Mouse (Mus musculus): ENCODE measurements around the gene Gm20388. TPM values are rescaled to one million over a fixed set of nuclear protein-coding genes. Genes with fewer than 3 reads are reported as not detected.

The Gm20388 gene
- total RNA-seq, 2 experiments from 2014 or later: not detected

DNA sequence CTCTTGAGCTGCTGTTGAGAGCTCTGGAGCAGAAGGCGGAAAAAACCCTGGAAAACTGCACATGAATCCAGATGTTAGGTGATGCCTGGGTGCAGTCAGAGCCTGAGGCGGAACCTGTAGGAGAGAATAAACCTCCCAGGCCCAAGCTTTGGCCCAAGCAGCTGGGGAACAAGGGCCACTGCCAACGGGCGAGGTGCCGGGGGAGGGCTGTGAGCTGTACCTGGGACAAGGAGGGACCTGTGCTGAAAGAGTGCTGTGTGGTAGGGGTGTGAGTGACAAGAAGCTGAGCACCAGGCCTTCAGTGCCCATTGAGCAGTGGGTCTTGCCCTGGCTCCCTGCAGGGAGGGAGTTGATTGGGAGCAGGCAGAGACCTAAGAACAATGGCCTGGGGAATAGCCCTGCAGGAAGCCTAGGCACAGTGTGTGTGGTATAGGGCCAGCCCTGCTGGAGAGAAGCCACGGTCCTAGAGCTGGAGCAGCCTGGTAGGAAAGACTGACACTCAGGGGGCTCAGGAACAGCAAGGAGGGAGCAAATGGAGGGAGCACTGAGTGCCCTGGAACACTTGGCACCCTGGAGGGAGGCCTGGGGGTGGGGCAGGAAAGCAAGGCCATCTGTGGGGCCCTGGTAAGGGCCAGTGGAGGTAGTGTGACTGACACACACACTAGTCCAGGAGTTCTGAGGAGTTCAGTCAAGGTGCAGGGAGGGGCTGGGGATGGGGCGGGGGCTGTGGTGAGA is 2056.2 kb downstream of the Gm20388 start:
- no peak for DNase-seq (ENCODE audit: low spot score in 2 of 2)

DNA sequence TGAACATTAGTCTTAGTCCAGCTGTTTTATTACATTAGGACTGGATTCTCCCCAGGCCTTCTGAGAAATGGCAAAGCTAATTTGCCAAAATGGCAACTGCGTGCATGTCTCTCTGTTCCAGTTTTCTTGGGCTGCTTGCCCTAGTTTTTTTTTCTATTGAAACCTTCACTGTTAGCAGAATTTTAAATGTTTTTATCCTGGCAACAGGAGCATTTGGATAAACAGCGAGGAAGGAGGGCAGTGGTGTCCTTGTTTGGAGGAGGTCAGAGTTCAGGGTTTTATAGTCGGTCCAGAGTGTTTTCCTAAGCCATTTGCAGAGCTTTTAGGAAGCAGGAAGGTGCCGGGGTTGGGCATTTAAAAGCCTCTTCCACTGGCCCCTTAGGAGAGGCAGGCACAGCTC is 2057.3 kb downstream of the Gm20388 start:
- DNase-seq (ENCODE audit: low spot score in 2 of 2): no peak

- DNase-seq (ENCODE audit: low spot score in 2 of 2): no peak
Measured at GRCm38 (mm10) chr8:121968542-121968941, 2057.9 kb downstream of the Gm20388 start.

DNA sequence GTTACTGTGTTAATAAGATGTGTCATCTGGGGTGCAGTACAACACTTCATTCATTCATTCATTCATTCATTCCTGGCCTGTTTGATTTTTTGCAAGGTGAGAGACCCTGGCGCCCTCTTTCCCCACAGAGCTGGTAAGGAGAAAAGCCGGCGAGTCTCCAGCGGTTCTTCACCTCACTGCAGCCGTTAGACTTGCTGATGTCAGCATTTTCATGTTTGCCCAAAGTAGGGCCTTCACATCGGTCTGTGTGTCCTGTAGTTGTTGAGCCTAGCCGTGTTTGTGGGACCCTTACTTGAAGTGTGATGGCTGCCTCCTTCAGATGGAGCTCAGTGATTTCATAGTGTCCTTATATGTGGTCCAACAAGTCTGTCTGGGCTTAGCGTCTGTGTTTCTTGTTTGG is 2059.6 kb downstream of the Gm20388 start:
- no peak for DNase-seq (ENCODE audit: low spot score in 2 of 2)

DNA sequence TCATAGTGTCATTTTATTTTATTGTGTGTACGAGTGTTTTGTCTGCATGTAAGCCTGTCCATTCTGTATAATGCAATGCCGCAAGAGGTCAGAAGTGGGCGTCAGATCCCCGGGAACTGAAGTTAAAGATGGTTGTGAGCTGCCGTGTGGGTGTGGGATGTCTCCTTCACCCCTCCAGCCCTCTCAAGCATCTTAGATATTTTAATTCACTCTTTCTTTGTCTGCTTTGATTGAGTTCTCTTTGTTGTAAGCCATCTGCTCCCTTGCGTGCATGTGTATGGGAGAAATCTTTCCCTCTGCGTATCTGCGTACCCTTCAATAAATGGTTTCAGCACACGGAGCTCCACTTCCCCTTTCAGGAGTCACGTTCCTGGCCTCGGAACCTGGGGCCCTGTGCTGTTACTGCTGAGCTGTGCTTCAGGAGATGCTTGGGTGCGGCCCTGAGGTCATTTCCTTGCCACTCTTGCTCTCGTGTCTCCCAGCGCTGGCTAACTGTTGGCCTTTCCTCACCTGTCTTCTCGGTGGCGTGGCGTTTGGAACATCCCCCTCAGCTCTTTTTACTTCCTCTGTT is 2060.9 kb downstream of the Gm20388 start:
- DNase-seq (ENCODE audit: low spot score in 2 of 2): no peak

GRCm38 (mm10) chr8:121973906-121974305 is 2063.3 kb downstream of the Gm20388 start:
- DNase-seq (ENCODE audit: low spot score in 2 of 2): no peak

DNA sequence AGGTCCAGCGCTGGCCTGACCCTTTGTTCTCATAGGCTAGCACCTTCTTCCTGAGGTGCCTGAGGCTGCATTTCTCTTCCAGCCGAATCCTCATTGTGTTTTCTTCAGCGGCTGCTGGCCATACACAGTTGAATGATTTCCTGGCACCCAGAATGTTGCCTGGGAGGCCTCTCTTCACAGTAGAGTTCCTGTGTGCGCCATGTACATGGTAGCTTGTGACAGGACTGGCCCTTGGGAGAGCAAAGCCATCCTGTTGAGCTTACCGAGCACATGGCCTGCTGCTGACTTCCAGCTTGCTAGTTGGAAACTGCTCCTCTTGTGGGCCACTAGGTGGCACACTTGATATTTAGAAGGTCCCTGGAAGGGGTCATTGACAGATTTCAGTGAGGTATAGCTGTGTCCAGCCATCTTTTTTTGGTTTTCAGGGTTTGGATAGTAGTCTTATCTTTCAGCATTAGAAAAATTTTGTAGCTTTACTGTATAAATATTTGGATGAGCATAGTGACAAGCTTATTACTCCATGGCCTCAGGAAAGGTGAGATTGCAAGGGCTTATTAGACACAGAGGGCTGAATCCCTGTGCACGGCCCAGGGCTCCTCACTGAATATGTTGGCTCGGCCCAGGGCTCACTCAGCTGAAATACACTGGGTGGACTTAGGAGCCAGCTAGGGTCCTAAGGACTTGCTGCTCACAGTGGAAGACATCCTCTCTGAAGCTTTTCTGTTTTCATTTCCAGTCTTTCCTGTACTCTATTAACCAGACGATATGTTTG is 2067.4 kb downstream of the Gm20388 start:
- DNase-seq (ENCODE audit: low spot score in 2 of 2): peak; percentile 42 to 75

GRCm38 (mm10) chr8:121978670-121979069 is 2068.0 kb downstream of the Gm20388 start:
- DNase-seq (ENCODE audit: low spot score in 2 of 2): no peak

DNA sequence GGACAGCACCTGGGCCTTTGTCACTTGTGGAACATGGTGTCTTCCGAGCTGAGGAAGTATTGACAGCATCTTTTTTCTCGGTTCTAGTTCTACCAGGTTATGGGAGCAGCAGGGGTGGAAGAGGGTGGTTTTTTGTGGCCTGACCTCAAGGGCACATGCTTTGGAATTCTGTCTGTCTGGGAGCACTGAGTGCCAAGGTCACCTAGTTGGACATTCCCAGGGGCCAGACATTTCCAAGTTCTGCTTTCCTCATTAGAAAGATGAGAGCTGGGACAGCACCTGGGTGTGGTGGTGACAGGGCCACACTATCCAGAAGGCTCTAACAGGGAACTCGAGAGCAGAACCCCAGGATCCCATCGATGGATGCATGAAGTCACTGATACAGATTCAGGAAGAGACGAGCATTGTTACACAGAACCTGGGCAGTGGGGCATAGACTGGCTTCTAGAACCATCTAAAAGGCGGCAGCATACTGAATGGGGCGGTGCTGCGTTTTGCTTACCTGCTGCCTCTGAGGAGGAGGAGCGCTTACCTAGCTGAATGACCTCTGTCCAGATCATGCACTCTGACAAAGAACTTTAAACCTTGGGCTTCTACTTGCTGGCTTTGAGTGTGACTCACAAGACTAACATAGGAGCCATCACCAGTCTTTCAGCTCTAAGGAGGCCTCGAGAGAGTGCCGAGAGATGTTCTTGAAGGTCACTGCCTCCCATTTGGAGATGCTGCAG is 2070.3 kb downstream of the Gm20388 start:
- DNase-seq (ENCODE audit: low spot score in 2 of 2): no peak

DNA sequence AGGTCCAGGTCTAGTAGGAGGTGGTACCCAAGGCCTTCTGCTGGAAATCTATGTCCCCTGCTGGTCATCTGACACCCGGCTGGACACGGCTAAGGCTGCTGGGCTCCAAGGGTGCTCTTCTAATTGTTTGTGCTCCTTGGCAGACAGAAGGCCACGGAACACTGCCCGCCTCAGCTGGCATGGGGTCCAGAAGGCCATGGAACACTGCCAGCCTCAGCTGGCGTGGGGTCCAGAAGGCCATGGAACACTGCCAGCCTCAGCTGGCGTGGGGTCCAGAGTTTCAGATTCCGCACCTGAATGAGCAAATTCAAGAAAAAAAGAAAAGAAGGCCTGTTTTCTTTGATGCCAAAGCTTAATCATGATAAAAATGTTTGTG is 2070.9 kb downstream of the Gm20388 start:
- no peak for DNase-seq (ENCODE audit: low spot score in 2 of 2)

GRCm38 (mm10) chr8:121985673-121986072 is 2075.0 kb downstream of the Gm20388 start:
- no peak for DNase-seq (ENCODE audit: low spot score in 2 of 2)

DNA sequence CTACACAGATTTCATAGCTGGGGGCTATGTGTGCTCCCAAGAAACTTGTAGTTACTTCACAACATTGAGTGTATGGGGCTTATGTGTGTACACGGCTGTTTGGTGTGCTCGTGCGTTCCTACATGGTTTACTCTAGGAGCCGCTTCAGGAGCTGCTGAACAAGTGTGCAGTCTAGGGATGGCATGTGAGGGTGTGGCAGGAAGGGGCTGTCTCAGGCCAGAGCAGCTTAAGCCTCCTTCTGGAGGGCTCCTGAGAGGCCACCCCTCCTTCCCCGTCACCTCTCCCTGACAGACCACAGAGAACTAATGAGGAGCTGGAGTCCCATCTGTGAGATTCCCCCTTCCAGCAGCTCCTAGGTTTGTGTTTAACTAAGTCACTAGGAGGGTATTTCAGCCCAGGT is 2077.3 kb downstream of the Gm20388 start:
- DNase-seq (ENCODE audit: low spot score in 2 of 2): no peak

- DNase-seq (ENCODE audit: low spot score in 2 of 2): no peak
Measured at GRCm38 (mm10) chr8:121990506-121991255, 2080.0 kb downstream of the Gm20388 start.

DNA sequence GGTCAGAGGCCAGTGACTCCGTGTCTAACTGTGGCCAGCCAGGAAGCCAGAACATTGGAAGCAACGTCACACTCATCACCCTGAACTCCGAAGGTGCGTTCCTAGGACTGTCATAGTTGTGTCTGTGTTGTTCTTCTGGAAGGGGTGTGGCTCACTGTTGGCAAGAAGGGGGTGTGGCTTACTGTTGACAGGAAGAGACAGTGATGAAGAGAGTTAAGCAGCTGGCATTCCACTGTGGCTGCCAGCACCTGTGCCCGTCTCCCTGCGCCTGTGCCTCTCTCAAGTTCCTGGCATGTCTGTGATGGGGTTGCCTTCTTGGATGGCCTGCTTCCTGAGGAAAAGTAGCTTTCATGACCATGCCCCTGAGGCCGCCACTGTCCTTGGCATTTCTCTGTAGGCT is 2081.0 kb downstream of the Gm20388 start:
- DNase-seq (ENCODE audit: low spot score in 2 of 2): no peak

DNA sequence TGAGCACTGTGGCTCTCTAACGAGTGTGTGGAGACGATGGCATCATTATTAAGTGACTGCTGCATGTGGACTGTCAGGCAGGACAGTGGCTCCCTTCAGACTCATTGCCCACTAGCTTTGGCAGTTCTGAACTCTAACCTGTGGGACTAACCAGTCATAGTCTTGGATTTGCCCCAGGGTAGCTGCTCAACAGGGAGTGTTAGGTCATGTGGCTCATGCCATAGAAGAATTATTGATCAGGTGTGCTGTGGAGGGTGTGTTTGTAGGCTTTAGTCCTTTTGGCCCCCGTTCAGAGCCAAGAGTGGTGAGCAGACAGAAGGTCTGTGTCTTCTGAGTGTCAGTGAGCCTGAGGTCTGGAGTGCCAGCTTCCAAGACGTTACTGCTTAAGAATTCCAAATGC is 2082.3 kb downstream of the Gm20388 start:
- DNase-seq (ENCODE audit: low spot score in 2 of 2): no peak

DNA sequence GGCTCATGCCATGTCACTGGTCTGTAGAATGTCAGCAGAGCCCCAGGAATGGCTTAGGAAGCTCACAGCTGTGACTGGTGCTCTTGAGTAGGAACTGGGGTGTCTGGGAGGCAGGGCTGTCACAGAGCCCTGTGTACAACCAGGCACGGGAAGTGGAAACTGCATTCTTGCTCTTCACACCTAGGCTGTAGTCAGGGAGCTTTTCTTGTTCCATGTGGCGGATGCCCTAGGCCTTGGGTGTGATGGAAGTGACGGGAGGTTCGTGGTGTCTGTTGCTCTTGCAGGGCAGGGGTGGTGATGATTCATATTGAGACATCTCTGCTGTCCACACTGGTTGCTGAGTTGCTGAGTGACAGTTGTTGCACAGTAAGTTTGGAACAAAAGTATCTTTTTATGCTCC is 2084.5 kb downstream of the Gm20388 start:
- no peak for DNase-seq (ENCODE audit: low spot score in 2 of 2)

DNA sequence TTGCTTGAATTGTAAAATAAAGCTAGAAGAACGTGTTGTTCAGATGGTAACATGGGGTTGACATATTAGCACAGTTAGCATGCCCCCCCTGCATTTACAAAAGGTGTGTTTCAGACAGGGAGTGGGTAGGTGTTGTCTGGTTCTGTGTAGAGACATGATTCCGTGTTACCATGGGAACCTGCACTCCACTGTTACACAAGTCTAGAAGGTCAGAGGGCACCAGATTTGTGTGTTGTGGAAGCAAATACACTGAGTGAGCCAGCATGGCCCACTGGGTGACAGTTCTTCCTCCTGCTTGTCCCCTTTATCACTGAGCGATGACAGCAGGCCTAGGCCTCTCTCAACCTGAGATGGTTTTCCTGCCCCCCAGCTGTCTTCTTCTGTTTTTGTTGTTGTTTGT is 2085.3 kb downstream of the Gm20388 start:
- no peak for DNase-seq (ENCODE audit: low spot score in 2 of 2)

GRCm38 (mm10) chr8:121998631-121999030 is 2088.0 kb downstream of the Gm20388 start:
- no peak for DNase-seq (ENCODE audit: low spot score in 2 of 2)

GRCm38 (mm10) chr8:121999211-121999610 is 2088.6 kb downstream of the Gm20388 start:
- no peak for DNase-seq (ENCODE audit: low spot score in 2 of 2)

GRCm38 (mm10) chr8:122001339-122002115 is 2090.9 kb downstream of the Gm20388 start:
- no peak for DNase-seq (ENCODE audit: low spot score in 2 of 2)
